Mouse (Mus musculus) CD4-positive, CD25-positive, alpha-beta regulatory T cell, adult 2 months (primary cell): Measurements from ENCODE around the gene Ccdc138.
A peak's percentile ranks its signal among the peaks of the same experiment; 100 is the strongest.

Experiments
- DNase-seq: peaks from one replicate; pipeline ENCODE4 v3.0.0-alpha.2; 2012; ENCODE audit warnings: low read depth, low spot score

The Ccdc138 gene

GRCm38 (mm10) chr10:58585427-58586223, 87.9 kb downstream of the Ccdc138 start:
- DNase-seq, result no peak

GRCm38 (mm10) chr10:58594486-58594885, 96.7 kb downstream of the Ccdc138 start:
- DNase-seq, result no peak

GRCm38 (mm10) chr10:58595197-58595596, 97.4 kb downstream of the Ccdc138 start:
- no peak for DNase-seq

- DNase-seq, result no peak
Observed at GRCm38 (mm10) chr10:58595821-58596220, 98.1 kb downstream of the Ccdc138 start.

GRCm38 (mm10) chr10:58600151-58600550, 102.4 kb downstream of the Ccdc138 start:
- no peak for DNase-seq

GRCm38 (mm10) chr10:58600983-58601382, 103.2 kb downstream of the Ccdc138 start:
- no peak for DNase-seq

GRCm38 (mm10) chr10:58601431-58601901, 103.7 kb downstream of the Ccdc138 start:
- DNase-seq, result no peak

GRCm38 (mm10) chr10:58601946-58602345, 104.2 kb downstream of the Ccdc138 start:
- no peak for DNase-seq

- no peak for DNase-seq
Observed at GRCm38 (mm10) chr10:58604779-58605178, 107.0 kb downstream of the Ccdc138 start.

- no peak for DNase-seq
Observed at GRCm38 (mm10) chr10:58606356-58606755, 108.6 kb downstream of the Ccdc138 start.

- DNase-seq, result no peak
Observed at GRCm38 (mm10) chr10:58608858-58609257, 111.1 kb downstream of the Ccdc138 start.

GRCm38 (mm10) chr10:58610484-58611261, 112.9 kb downstream of the Ccdc138 start:
- DNase-seq, result no peak

- DNase-seq, result no peak
Observed at GRCm38 (mm10) chr10:58614601-58615000, 116.9 kb downstream of the Ccdc138 start.

- DNase-seq, result no peak
Observed at GRCm38 (mm10) chr10:58616565-58616964, 118.8 kb downstream of the Ccdc138 start.

GRCm38 (mm10) chr10:58618501-58619216, 120.9 kb downstream of the Ccdc138 start:
- no peak for DNase-seq

- DNase-seq, result no peak
Observed at GRCm38 (mm10) chr10:58619266-58619665, 121.5 kb downstream of the Ccdc138 start.

- peak; percentile 12 for DNase-seq
Observed at GRCm38 (mm10) chr10:58624848-58625711, 127.3 kb downstream of the Ccdc138 start.
